Mouse (Mus musculus) forebrain, embryonic 13.5 days (tissue): ENCODE measurements around the gene 4931409K22Rik. TPM values are rescaled to one million over a fixed set of nuclear protein-coding genes. Genes with fewer than 3 reads are reported as not detected.

Source experiments
- ATAC-seq: fragments of 200-750 bp; cut with Nextera tagmentation; 2 replicates; pipeline ENCODE4 v1.8.0; 2017
- H3K27ac ChIP-seq: fragments of 300-500 bp; sonication (generic); 2 replicates; pipeline ENCODE4 v1.5.1; 2015; ENCODE audit warnings: inconsistent platforms, mild to moderate bottlenecking, moderate library complexity
- H3K27me3 ChIP-seq: fragments of 300-500 bp; sonication (generic); 2 replicates; pipeline ENCODE4 v1.6.1; 2015; ENCODE audit warnings: mild to moderate bottlenecking, inconsistent platforms
- H3K36me3 ChIP-seq: fragments of 300-500 bp; sonication (generic); 2 replicates; pipeline ENCODE4 v1.6.1; 2015; ENCODE audit warnings: mild to moderate bottlenecking, inconsistent platforms; ENCODE audit not compliant: poor library complexity, severe bottlenecking
- H3K4me1 ChIP-seq: fragments of 300-500 bp; sonication (generic); 2 replicates; pipeline ENCODE4 v1.6.1; 2015; ENCODE audit warnings: inconsistent platforms
- H3K4me2 ChIP-seq: fragments of 300-500 bp; sonication (generic); 2 replicates; pipeline ENCODE4 v1.6.1; 2015; ENCODE audit warnings: inconsistent platforms, mild to moderate bottlenecking, moderate library complexity
- H3K4me3 ChIP-seq: fragments of 300-500 bp; sonication (generic); 2 replicates; pipeline ENCODE4 v1.5.1; 2015; ENCODE audit warnings: mild to moderate bottlenecking, inconsistent platforms
- H3K9ac ChIP-seq: fragments of 300-500 bp; sonication (generic); 2 replicates; pipeline ENCODE4 v1.6.1; 2015; ENCODE audit warnings: mild to moderate bottlenecking, inconsistent platforms
- H3K9me3 ChIP-seq: fragments of 300-500 bp; sonication (generic); replicated peaks from 2 replicates; pipeline ENCODE4 v1.6.1; 2016; ENCODE audit warnings: inconsistent platforms
- WGBS: fragments of 180-500 bp; shearing (Covaris S2); methylation state at CpG from one replicate; pipeline ENCODE4 v1.1.7; 2015; 5-methylcytosine and 5-hydroxymethylcytosine counted together
- microRNA counts: library from miRNA; unstranded; fragments of <30 nt; microRNA quantifications from one replicate; lab custom pipeline; 2016
- microRNA-seq: library from miRNA; unstranded; fragments of <30 nt; microRNA quantifications from one replicate; pipeline ENCODE4, GENCODE M21; 2016
- polyA plus RNA-seq: library from polyadenylated mRNA; unstranded; fragments of >200 nt; fragmentation: Nextera tagmentation; extraction: Ambion mirVana; gene quantifications from 2 replicates; pipeline ENCODE4 v1.2.1, GENCODE M21; 2015

4931409K22Rik gene
- polyA plus RNA-seq, 1 experiment from 2014 or later: 0.62 TPM

DNA sequence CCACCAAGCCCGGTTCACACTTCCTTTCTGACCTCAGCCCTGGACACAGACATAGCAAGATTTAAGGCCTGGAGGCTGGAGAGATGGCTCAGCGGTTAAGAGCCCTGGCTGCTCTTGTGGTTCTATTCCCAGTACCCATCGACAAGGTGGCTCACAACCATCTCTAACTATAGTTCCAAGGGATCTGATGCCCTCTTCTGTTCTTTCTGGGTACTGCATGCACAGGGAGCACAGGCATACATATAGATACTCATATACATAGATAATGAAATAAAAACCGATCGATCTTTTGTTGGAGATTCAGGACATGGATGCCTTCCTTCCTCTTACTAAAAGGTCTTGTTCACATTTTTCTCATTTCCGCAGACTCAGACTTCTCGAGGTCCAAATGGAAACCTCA, 48.2 kb downstream of the 4931409K22Rik start:
- Histone ChIP-seq H3K27ac (no peak overlapping the region), H3K9me3 (no peaks in the 10 kb centered on the region), H3K4me2 (no peak overlapping the region), H3K36me3 (0 out of 2 replicates have a peak, but pooled peaks cover 5% of the 10 kb centered on the region), H3K9ac (no peak overlapping the region), H3K27me3 (peaks cover 53% of the 10 kb centered on the region), H3K4me1 (peaks cover 8% of the 10 kb centered on the region; the same call in 1 of the 2 replicates), H3K4me3 (no peak overlapping the region)
- no peak for ATAC-seq
- WGBS: 92% methylated on average over 7 of the region's 7 CpGs

DNA sequence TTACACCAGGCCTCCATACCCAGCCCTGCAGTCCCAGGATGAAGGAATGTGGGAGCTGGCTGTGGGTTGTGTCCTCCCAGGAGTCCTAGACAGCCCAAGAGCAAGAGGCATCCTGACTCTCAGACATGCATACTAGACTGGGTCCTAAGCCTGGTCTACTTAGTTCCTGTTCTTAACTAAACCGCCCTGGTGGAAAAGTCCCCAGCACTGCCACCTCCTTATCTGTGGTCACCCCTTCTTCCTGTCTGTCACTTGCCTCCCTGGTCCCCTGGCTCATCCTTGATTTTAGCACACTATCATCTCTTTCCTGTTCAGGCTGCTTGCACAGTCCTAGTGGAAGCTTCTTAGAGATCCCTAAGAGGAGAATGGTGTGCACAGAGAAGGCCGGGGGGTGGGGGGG, 51.1 kb downstream of the 4931409K22Rik start:
- no peak overlapping the region for H3K4me3 ChIP-seq
- H3K4me2 ChIP-seq: no peak overlapping the region
- H3K36me3 ChIP-seq: peaks cover 32% of the 10 kb centered on the region
- no peaks in the 10 kb centered on the region for H3K9me3 ChIP-seq
- ATAC-seq: no peak
- H3K27me3 ChIP-seq: peaks cover 59% of the 10 kb centered on the region
- 55% methylated on average over 2 of the region's 2 CpGs for WGBS
- no peak overlapping the region for H3K27ac ChIP-seq
- no peak overlapping the region for H3K9ac ChIP-seq
- H3K4me1 ChIP-seq: peaks cover 14% of the 10 kb centered on the region

DNA sequence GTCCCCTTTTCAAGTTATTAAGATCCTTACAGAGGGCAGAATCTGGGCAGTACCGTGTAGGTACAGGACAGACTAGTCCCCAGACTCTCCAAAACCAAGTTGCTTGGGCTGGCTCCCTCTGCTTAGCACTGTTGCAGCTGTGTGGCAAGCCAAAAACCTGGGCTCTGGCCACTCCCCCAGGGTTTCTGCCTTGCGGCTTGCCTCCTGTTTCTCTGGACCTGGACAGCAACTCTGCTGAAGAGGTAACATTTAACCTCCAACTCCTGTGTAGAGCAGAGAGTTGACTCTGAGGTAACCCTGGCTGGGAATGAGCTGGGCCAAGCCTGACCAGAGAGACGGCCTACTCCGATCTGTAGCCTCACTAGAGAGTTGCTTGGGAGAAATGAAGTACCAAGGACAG, 53.8 kb downstream of the 4931409K22Rik start:
- Histone ChIP-seq H3K9ac (no peak overlapping the region), H3K4me2 (no peak overlapping the region), H3K27me3 (peaks cover 81% of the 10 kb centered on the region), H3K4me1 (peaks cover 40% of the 10 kb centered on the region), H3K27ac (no peak overlapping the region), H3K4me3 (no peak overlapping the region), H3K36me3 (peaks cover 59% of the 10 kb centered on the region), H3K9me3 (no peaks in the 10 kb centered on the region)
- ATAC-seq: no peak
- 81% methylated on average over 4 of the region's 4 CpGs for WGBS

DNA sequence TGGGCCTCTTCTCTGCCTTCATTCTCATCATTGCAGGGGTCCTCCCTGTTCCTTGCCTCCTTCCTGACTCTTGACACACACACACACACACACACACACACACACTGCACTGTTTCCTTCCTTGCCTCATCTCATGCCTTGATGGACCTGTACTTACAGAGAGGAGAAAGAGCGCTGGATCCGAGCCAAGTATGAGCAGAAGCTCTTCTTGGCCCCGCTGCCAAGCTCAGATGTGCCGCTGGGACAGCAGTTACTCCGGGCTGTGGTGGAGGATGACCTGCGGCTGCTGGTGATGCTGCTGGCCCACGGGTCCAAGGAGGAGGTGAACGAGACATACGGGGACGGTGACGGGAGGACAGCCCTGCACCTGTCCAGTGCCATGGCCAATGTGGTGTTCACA, 55.8 kb downstream of the 4931409K22Rik start:
- H3K27me3 ChIP-seq: peaks cover 77% of the 10 kb centered on the region
- H3K4me3 ChIP-seq: no peak overlapping the region
- ATAC-seq: no peak
- no peak overlapping the region for H3K27ac ChIP-seq
- H3K4me2 ChIP-seq: no peak overlapping the region
- H3K36me3 ChIP-seq: peaks cover 63% of the 10 kb centered on the region
- peaks cover 59% of the 10 kb centered on the region for H3K4me1 ChIP-seq
- no peak overlapping the region for H3K9ac ChIP-seq
- no peaks in the 10 kb centered on the region for H3K9me3 ChIP-seq
- whole genome bisulfite sequencing: 78% methylated on average over 11 of the region's 11 CpGs

DNA sequence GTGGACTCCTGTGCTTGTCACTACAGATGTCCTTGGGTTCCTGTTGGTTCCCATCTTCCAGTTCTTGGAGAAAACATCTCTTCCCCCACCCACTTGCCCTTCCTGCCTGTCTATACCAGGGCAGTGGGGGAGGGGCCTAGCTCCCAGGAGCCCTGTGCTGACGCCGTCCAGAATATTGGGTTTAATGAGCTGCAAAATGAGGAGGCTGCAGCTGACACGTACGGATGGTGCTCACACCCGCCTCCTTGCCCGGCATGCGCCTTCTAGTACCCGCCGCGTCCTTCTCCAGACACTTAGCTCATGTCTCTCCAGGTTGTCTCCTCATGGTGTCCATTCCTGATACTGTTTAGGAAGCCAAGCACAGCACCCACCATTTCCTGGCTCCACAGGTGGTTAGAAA, 57.5 kb downstream of the 4931409K22Rik start:
- WGBS: 58% methylated on average over 10 of the region's 10 CpGs
- no peak for ATAC-seq
- Histone ChIP-seq H3K27ac (no peak overlapping the region), H3K4me1 (peaks cover 68% of the 10 kb centered on the region), H3K27me3 (peaks cover 59% of the 10 kb centered on the region), H3K36me3 (peaks cover 69% of the 10 kb centered on the region), H3K9me3 (no peaks in the 10 kb centered on the region), H3K4me2 (no peak overlapping the region), H3K9ac (no peak overlapping the region), H3K4me3 (no peak overlapping the region)

DNA sequence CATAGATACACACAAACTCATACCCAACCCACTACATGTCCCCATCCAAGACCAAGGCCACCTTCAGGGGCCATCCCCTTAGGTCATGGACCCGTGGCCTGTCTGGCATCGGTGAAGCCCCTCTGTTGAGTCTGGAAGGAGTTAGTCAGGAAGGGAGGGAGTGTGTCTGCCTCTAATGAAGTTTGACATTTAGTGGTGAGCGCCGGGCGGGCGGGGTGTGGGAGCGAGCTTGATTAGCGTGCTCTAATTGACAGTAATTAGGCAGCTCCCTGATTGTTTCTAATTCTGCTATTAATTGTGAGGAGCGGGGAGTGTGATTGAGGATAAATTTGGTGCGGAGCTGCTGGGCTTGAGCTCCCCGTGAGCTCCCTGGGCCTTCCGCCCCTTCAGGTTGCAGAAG, 59.1 kb downstream of the 4931409K22Rik start:
- no peak overlapping the region for H3K9ac ChIP-seq
- H3K9me3 ChIP-seq: no peaks in the 10 kb centered on the region
- no peak overlapping the region for H3K4me3 ChIP-seq
- no peak overlapping the region for H3K4me2 ChIP-seq
- peak overlapping the region; percentile 61; the same call in 1 of the 2 replicates for H3K27ac ChIP-seq
- peaks cover 60% of the 10 kb centered on the region for H3K27me3 ChIP-seq
- peak; percentile 25; the same call in 1 of the 2 replicates for ATAC-seq
- H3K36me3 ChIP-seq: peaks cover 73% of the 10 kb centered on the region
- WGBS: 30% methylated on average over 12 of the region's 12 CpGs
- H3K4me1 ChIP-seq: peaks cover 73% of the 10 kb centered on the region

DNA sequence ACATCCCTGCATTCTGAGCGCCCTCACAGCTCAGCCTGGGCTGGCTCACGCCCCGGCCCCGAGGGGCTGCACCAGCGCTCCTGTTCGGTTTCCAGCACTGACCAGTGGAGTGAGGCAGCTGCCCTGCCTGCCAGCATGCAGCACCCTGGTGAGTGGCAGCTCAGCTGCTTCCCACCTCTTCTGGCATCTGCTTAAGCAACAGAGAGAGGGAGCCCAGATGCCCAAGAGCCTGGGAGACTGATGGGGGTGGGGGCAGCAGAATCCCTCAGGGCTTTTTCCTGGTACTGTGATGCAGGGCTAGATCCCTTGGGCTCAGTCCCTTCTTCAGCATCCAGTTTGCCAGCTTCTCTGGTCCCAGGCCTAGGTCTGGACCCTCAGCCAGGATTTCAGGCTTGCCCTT, 59.9 kb downstream of the 4931409K22Rik start:
- peak; percentile 5; the same call in 1 of the 2 replicates for ATAC-seq
- Histone ChIP-seq H3K9ac (no peak overlapping the region), H3K36me3 (peaks cover 73% of the 10 kb centered on the region), H3K9me3 (no peaks in the 10 kb centered on the region), H3K27me3 (peaks cover 60% of the 10 kb centered on the region), H3K27ac (peak overlapping the region; percentile 61; the same call in 1 of the 2 replicates), H3K4me1 (peaks cover 73% of the 10 kb centered on the region), H3K4me3 (no peak overlapping the region), H3K4me2 (no peak overlapping the region)
- 50% methylated on average over 5 of the region's 6 CpGs for WGBS

DNA sequence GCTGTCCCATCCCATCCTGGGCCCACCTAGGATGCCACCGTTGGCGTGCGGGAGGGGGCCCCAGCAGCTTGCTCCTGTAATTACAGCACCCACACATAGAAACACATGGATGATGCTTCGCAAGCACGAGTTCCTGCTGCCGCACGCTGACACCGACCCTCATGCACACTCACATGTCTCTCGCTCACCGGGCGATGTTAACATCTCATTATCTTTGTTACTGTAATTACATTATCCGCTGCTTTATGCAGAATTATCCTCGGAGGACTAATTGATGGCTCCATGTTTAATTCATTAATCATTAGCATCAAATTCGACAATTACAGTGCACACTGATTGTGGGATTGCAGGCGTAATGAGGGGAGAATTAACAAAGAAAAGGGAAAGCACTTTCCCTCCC, 61.6 kb downstream of the 4931409K22Rik start:
- Histone ChIP-seq H3K4me2 (peak overlapping the region; percentile 5; the same call in 1 of the 2 replicates), H3K36me3 (peaks cover 73% of the 10 kb centered on the region), H3K9ac (no peak overlapping the region), H3K4me1 (peaks cover 72% of the 10 kb centered on the region), H3K9me3 (no peaks in the 10 kb centered on the region), H3K4me3 (no peak overlapping the region), H3K27me3 (peaks cover 63% of the 10 kb centered on the region), H3K27ac (peak overlapping the region; percentile 69; the same call in 1 of the 2 replicates)
- ATAC-seq: peak; percentile 62
- WGBS: 41% methylated on average over 15 of the region's 15 CpGs

MicroRNAs within 50 kb of the gene (microRNA counts, 519-probe panel; counts per million panel counts)
- microRNA mmu-miR-671-3p (lab: Ali Mortazavi, UCI) (177 counts per million, percentile 53 among the panel's probes with 10 or more counts), microRNA mmu-miR-671-5p (lab: Ali Mortazavi, UCI) (177 counts per million, percentile 53 among the panel's probes with 10 or more counts)

Small RNAs within 50 kb of the gene (microRNA-seq; reads per million reads assigned to microRNA genes)
- 472 reads per million, percentile 70 among the genes with 10 or more reads in this experiment for gene Mir671

Other genes starting within 250 kb of the 4931409K22Rik start
- gene Kcnh2, start 205.2 kb downstream of the 4931409K22Rik start, polyA plus RNA-seq: 4.3 and 6.9 TPM in 2 replicates
- 5.6 and 5.9 TPM in 2 replicates for gene Nos3, start 192.0 kb downstream of the 4931409K22Rik start, polyA plus RNA-seq
- 0.52 and 0.57 TPM in 2 replicates for gene Atg9b, start 164.7 kb downstream of the 4931409K22Rik start, polyA plus RNA-seq
- gene Abcb8, start 163.1 kb downstream of the 4931409K22Rik start, polyA plus RNA-seq: 39.0 and 48.1 TPM in 2 replicates
- gene Asic3, start 143.4 kb downstream of the 4931409K22Rik start, polyA plus RNA-seq: 0.24 TPM in 1 of 2 replicates, not detected in the other
- gene Cdk5, start 133.3 kb downstream of the 4931409K22Rik start, polyA plus RNA-seq: 80.7 and 84.0 TPM in 2 replicates
- 19.5 and 23.3 TPM in 2 replicates for gene Slc4a2, start 133.0 kb downstream of the 4931409K22Rik start, polyA plus RNA-seq
- gene Fastk, start 111.5 kb downstream of the 4931409K22Rik start, polyA plus RNA-seq: 85.3 and 86.9 TPM in 2 replicates
- 32.5 and 35.4 TPM in 2 replicates for gene Tmub1, start 109.0 kb downstream of the 4931409K22Rik start, polyA plus RNA-seq
- gene Agap3, start 104.6 kb downstream of the 4931409K22Rik start, polyA plus RNA-seq: 38.0 and 39.2 TPM in 2 replicates
- 0.90 and 0.97 TPM in 2 replicates for gene Gbx1, start 29.6 kb downstream of the 4931409K22Rik start, polyA plus RNA-seq
- gene Asb10, start 15.8 kb downstream of the 4931409K22Rik start, polyA plus RNA-seq: 0.06 and 0.15 TPM in 2 replicates
- gene Abcf2, start 20.7 kb upstream of the 4931409K22Rik start, polyA plus RNA-seq: 117 and 124 TPM in 2 replicates
- gene Chpf2, start 29.9 kb upstream of the 4931409K22Rik start, polyA plus RNA-seq: 15.0 and 17.2 TPM in 2 replicates
- 111 and 114 TPM in 2 replicates for gene Smarcd3, start 67.6 kb upstream of the 4931409K22Rik start, polyA plus RNA-seq
- gene Nub1, start 128.7 kb upstream of the 4931409K22Rik start, polyA plus RNA-seq: 40.5 and 40.9 TPM in 2 replicates
- gene Wdr86, start 173.9 kb upstream of the 4931409K22Rik start, polyA plus RNA-seq: 2.6 and 3.0 TPM in 2 replicates
- not detected in 2 replicates for gene Crygn, start 201.2 kb upstream of the 4931409K22Rik start, polyA plus RNA-seq